Mouse (Mus musculus): ENCODE results near the gene Cdh12.

Cdh12 gene

GRCm38 (mm10) chr15:21393080-21393479 is 944.0 kb downstream of the Cdh12 start:
- no peak for DNase-seq

- DNase-seq, result no peak
Measured at GRCm38 (mm10) chr15:21405196-21405595, 956.1 kb downstream of the Cdh12 start.

GRCm38 (mm10) chr15:21407324-21408044 is 958.4 kb downstream of the Cdh12 start:
- DNase-seq, result no peak

GRCm38 (mm10) chr15:21437347-21437746 is 988.3 kb downstream of the Cdh12 start:
- no peak for DNase-seq

GRCm38 (mm10) chr15:21437924-21438323 is 988.9 kb downstream of the Cdh12 start:
- no peak for DNase-seq

- no peak for DNase-seq
Measured at GRCm38 (mm10) chr15:21458098-21458497, 1009.0 kb downstream of the Cdh12 start.

- DNase-seq, result no peak
Measured at GRCm38 (mm10) chr15:21519355-21519869, 1070.3 kb downstream of the Cdh12 start.

- no peak for DNase-seq
Measured at GRCm38 (mm10) chr15:21530804-21531203, 1081.7 kb downstream of the Cdh12 start.

GRCm38 (mm10) chr15:21536909-21537308 is 1087.8 kb downstream of the Cdh12 start:
- no peak for DNase-seq

GRCm38 (mm10) chr15:21544786-21545185 is 1095.7 kb downstream of the Cdh12 start:
- no peak for DNase-seq

- no peak for DNase-seq
Measured at GRCm38 (mm10) chr15:21555981-21556380, 1106.9 kb downstream of the Cdh12 start.

GRCm38 (mm10) chr15:21566314-21567051 is 1117.4 kb downstream of the Cdh12 start:
- DNase-seq, result no peak

GRCm38 (mm10) chr15:21604510-21604909 is 1155.4 kb downstream of the Cdh12 start:
- DNase-seq, result no peak

All from thymus, postnatal 36 days (tissue).